Mouse (Mus musculus) thymus, adult 2 months (tissue): ENCODE results near the gene Skp1a. TPM values are rescaled to one million over a fixed set of nuclear protein-coding genes. Genes with fewer than 3 reads are reported as not detected.

Experiments used
- DNase-seq: peaks from one replicate; pipeline ENCODE4 v3.0.0; 2021
- H3K27ac ChIP-seq: fragments of 200-500 bp; 2 replicates; pipeline ENCODE4 v1.5.1; 2012; ENCODE audit warnings: low read length, control low read depth; ENCODE audit not compliant: control insufficient read depth, insufficient read depth
- H3K27me3 ChIP-seq: fragments of 200-500 bp; 2 replicates; pipeline ENCODE4 v1.6.1; 2012; ENCODE audit warnings: mild to moderate bottlenecking, low read length, moderate library complexity, mixed read lengths; ENCODE audit not compliant: control insufficient read depth, insufficient read depth
- H3K36me3 ChIP-seq: fragments of 200-500 bp; 2 replicates; pipeline ENCODE4 v1.6.1; 2012; ENCODE audit warnings: mild to moderate bottlenecking, low read length, moderate library complexity; ENCODE audit not compliant: control insufficient read depth, insufficient read depth
- H3K4me1 ChIP-seq: fragments of 200-500 bp; replicated peaks from 2 replicates; pipeline ENCODE4 v1.6.1; 2012; ENCODE audit warnings: low read length; ENCODE audit not compliant: control insufficient read depth, insufficient read depth
- H3K4me3 ChIP-seq: fragments of 200-500 bp; 2 replicates; pipeline ENCODE4 v1.5.1; 2012; ENCODE audit warnings: mild to moderate bottlenecking, low read length, control low read depth, moderate library complexity; ENCODE audit not compliant: control insufficient read depth, insufficient read depth
- CTCF ChIP-seq: fragments of 200-500 bp; IDR thresholded peaks from 2 replicates; pipeline ENCODE4 v1.5.1; 2012; ENCODE audit warnings: mild to moderate bottlenecking, control low read depth, low read length, moderate library complexity, borderline replicate concordance; ENCODE audit not compliant: control insufficient read depth, poor library complexity, insufficient read depth; ENCODE audit errors: extremely low read depth
- POLR2A ChIP-seq: fragments of 200-500 bp; IDR thresholded peaks from 2 replicates; pipeline ENCODE4 v1.6.1; 2012; ENCODE audit warnings: mild to moderate bottlenecking, low read length, control low read depth, moderate library complexity; ENCODE audit not compliant: control insufficient read depth, poor library complexity, insufficient read depth; ENCODE audit errors: extremely low read depth
- WGBS: fragments of 180-500 bp; shearing (Covaris S2); methylation state at CpG from one replicate; pipeline ENCODE4 v1.1.7; 2018; 5-methylcytosine and 5-hydroxymethylcytosine counted together
- polyA plus RNA-seq: library from polyadenylated mRNA; depleted of rRNA; stranded (reverse); fragments of >200 nt; gene quantifications from 2 replicates; pipeline ENCODE4 v1.2.3, GENCODE M21; 2012

The Skp1a gene
- polyA plus RNA-seq, 1 experiment = 35.9 TPM

DNA sequence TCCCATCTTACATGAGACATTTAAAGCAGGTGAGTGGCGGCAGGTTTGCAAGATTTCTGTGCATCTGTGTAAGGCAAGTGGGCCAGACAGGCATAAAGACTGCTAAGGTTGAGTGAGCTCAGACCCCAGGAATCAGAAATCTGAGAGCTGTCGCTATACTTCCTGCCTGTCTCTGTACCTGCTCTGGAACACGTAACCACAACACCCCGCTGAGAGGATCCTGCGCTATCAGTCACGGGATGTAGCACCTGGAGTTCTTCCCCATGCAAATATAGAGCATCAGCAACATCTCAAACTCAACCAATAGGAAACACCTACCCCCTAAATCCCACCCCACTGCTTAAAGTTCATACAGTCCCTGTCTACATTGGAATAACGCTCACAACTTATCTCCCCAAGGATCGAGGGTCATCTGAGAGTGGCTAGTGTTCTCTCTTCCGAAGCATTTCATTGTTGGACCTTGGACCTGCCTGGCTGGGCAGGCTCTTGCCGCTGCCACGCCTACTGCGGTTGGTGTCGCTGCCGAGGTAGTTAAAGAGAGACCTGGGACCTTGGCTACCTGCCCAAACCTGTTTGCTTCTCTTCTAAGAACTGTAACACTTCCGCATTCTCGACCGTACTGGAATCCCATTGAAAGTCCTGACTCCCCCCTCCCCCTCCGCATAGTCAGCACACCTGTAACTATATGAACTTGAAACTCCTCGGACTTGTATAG, 7.7 kb upstream of the Skp1a start:
- peak overlapping the region; percentile 40 for H3K4me3 ChIP-seq
- H3K4me1 ChIP-seq = peaks cover 15% of the 10 kb centered on the region
- no peaks in the 10 kb centered on the region for H3K36me3 ChIP-seq
- TF ChIP-seq POLR2A = no peak
- no peak for TF ChIP-seq CTCF
- WGBS = 6% methylated on average over 19 of the region's 19 CpGs
- no peaks in the 10 kb centered on the region for H3K27me3 ChIP-seq
- DNase-seq = peak; percentile 63
- H3K27ac ChIP-seq = peak overlapping the region; percentile 68

- Histone ChIP-seq H3K27ac (no peak overlapping the region), H3K36me3 (no peaks in the 10 kb centered on the region), H3K4me3 (no peak overlapping the region), H3K27me3 (no peaks in the 10 kb centered on the region), H3K4me1 (peaks cover 20% of the 10 kb centered on the region)
- no peak for DNase-seq
- 71% methylated on average over 3 of the region's 3 CpGs for WGBS
- TF ChIP-seq POLR2A (no peak), CTCF (no peak)
Observed at GRCm38 (mm10) chr11:52225986-52226599, 5.7 kb upstream of the Skp1a start.

DNA sequence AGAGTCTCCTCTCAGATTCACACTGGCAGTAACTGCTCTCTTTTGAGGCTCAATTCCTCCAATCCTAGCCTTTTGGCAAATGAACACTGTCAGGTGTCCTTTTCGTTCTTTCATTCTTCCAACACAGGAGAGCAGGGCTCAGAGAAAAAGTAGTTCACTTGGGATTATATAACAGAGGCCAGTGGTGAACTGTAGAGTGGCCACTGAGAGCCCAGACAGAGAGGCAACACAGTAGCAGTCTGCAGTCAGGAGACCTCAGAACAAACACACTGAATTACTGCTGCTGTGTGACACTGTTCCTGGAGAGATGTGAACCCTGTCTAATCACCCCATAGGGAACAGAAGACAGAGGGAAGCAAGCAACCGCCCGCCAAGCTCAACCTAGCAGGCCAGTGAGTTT, 4.7 kb upstream of the Skp1a start:
- no peak overlapping the region for H3K27ac ChIP-seq
- WGBS = 99% methylated on average over 3 of the region's 3 CpGs
- no peak for DNase-seq

DNA sequence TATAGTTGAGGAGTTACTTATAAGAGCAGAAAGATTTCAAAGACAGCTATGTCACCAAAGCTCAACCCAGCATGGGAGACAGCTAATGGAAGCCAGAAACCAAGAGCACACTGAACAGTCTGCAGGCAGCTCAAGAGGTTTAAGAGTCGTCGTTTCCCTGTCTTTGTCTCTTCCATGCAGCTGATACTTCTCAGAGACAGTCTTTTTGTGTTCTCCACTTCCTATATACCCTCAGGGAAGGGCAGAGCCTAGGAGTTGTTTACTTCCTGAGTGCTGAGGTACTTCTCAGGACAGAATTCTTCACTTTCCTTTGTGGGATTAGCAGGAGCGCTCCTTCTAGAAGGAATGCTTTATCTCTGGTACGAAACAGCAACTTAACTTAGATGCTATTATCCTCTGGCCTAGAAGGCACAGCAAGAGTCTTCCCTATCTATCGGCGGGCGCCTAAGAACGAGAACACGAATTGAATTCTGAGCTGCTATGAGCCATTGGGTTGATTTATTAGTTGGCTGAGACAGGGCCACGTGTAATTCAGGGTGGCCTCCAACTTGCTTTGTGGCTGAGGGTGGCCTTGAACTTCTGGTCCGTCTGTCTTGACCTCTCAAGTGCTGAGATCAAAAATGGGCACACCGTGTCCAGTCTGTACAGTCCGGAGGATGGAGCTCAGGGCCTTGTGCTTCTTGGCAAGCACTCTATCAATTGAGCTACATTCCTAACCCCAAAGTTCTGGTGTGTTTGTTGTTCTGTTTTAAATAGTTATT, 4.1 kb upstream of the Skp1a start:
- TF ChIP-seq POLR2A = no peak
- no peak for TF ChIP-seq CTCF
- 90% methylated on average over 13 of the region's 13 CpGs for WGBS

More for the DNA sequence above, 4.7 kb upstream of the Skp1a start:
- Histone ChIP-seq H3K4me1 (peaks cover 20% of the 10 kb centered on the region), H3K36me3 (no peaks in the 10 kb centered on the region), H3K4me3 (no peak overlapping the region), H3K27me3 (no peaks in the 10 kb centered on the region)
- TF ChIP-seq CTCF (no peak), POLR2A (no peak)

GRCm38 (mm10) chr11:52228722-52229448, 2.9 kb upstream of the Skp1a start:
- DNase-seq = no peak
- peaks cover 16% of the 10 kb centered on the region for H3K4me1 ChIP-seq

More for the DNA sequence above, 4.1 kb upstream of the Skp1a start:
- Histone ChIP-seq H3K27me3 (no peaks in the 10 kb centered on the region), H3K27ac (no peak overlapping the region), H3K4me3 (no peak overlapping the region), H3K4me1 (peaks cover 18% of the 10 kb centered on the region), H3K36me3 (no peaks in the 10 kb centered on the region)
- DNase-seq = no peak

DNA sequence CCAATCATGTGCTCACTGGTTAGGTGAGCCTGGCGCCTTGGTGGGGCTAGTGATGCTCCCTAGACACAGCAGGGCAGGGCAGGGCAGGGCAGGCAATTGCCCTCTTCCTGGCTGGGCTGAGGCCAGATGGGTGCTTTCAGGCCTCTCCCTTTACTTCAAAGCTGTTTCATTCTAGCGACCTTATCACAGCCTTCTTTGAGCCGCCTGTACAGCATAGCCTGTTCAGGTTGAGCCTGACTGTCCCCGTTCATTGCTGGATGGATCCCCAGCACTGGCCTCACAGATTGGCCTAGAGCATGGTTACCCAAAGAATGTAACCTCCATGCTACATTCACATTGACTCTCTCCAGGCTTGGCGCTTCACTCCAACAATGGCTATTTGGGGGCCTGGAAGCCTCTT, 1.1 kb upstream of the Skp1a start:
- TF ChIP-seq CTCF (no peak), POLR2A (no peak)
- no peak overlapping the region for H3K27ac ChIP-seq
- no peaks in the 10 kb centered on the region for H3K27me3 ChIP-seq
- WGBS = 77% methylated on average over 5 of the region's 5 CpGs
- H3K4me1 ChIP-seq = peaks cover 9% of the 10 kb centered on the region; the same call in 1 of the 2 replicates
- H3K36me3 ChIP-seq = no peaks in the 10 kb centered on the region
- H3K4me3 ChIP-seq = no peak overlapping the region
- no peak for DNase-seq

More at GRCm38 (mm10) chr11:52228722-52229448, 2.9 kb upstream of the Skp1a start:
- TF ChIP-seq POLR2A (no peak), CTCF (no peak)
- no peaks in the 10 kb centered on the region for H3K36me3 ChIP-seq
- WGBS = 93% methylated on average over 7 of the region's 7 CpGs
- no peak overlapping the region for H3K4me3 ChIP-seq
- H3K27me3 ChIP-seq = no peaks in the 10 kb centered on the region
- no peak overlapping the region for H3K27ac ChIP-seq
